Mouse (Mus musculus) spleen, adult 2 months (tissue): ENCODE results near the gene Gabpb1. TPM values are rescaled to one million over a fixed set of nuclear protein-coding genes. Genes with fewer than 3 reads are reported as not detected.
A peak's percentile ranks its signal among the peaks of the same experiment; 100 is the strongest.

Source experiments
- DNase-seq, 2 experiments: peaks; one replicate each; pipeline versions ENCODE4 v3.0.0 to v3.0.0-alpha.2; 2012 to 2021; ENCODE audit warnings: low spot score in 2 of 2, low read depth in 1 of 2
- H3K27ac ChIP-seq: fragments of 200-500 bp; 2 replicates; pipeline ENCODE4 v1.5.1; 2012; ENCODE audit warnings: low read length, inconsistent platforms; ENCODE audit not compliant: insufficient read depth
- H3K27me3 ChIP-seq: fragments of 200-500 bp; 2 replicates; pipeline ENCODE4 v1.6.1; 2012; ENCODE audit warnings: mild to moderate bottlenecking, moderate library complexity, low read length, inconsistent platforms; ENCODE audit not compliant: control insufficient read depth, insufficient read depth
- H3K36me3 ChIP-seq: fragments of 200-500 bp; 2 replicates; pipeline ENCODE4 v1.6.1; 2012; ENCODE audit warnings: mild to moderate bottlenecking, low read length, inconsistent platforms; ENCODE audit not compliant: control insufficient read depth, insufficient read depth
- H3K4me1 ChIP-seq: fragments of 200-500 bp; 2 replicates; pipeline ENCODE4 v1.6.1; 2011; ENCODE audit warnings: inconsistent platforms; ENCODE audit not compliant: control insufficient read depth, insufficient read depth, insufficient read length
- H3K4me3 ChIP-seq: fragments of 200-500 bp; 2 replicates; pipeline ENCODE4 v1.5.1; 2011; ENCODE audit warnings: mild to moderate bottlenecking, inconsistent platforms; ENCODE audit not compliant: insufficient read depth, insufficient read length; ENCODE audit errors: extremely low read depth
- CTCF ChIP-seq: fragments of 200-500 bp; IDR thresholded peaks from 2 replicates; pipeline ENCODE4 v1.5.1; 2011; ENCODE audit warnings: mild to moderate bottlenecking, inconsistent platforms; ENCODE audit not compliant: insufficient read depth, insufficient read length, insufficient replicate concordance; ENCODE audit errors: extremely low read depth
- POLR2A ChIP-seq: fragments of 200-500 bp; IDR thresholded peaks from 2 replicates; pipeline ENCODE4 v1.6.1; 2011; ENCODE audit warnings: low read depth, low read length, inconsistent platforms
- WGBS: fragments of 180-500 bp; shearing (Covaris S2); methylation state at CpG from one replicate; pipeline ENCODE4 v1.1.7; 2018; 5-methylcytosine and 5-hydroxymethylcytosine counted together
- polyA plus RNA-seq: library from polyadenylated mRNA; depleted of rRNA; stranded (reverse); fragments of >200 nt; gene quantifications from 2 replicates; pipeline ENCODE4 v1.2.3, GENCODE M21; 2012

Gene Gabpb1
- polyA plus RNA-seq, 1 experiment: 7.4 TPM

DNA sequence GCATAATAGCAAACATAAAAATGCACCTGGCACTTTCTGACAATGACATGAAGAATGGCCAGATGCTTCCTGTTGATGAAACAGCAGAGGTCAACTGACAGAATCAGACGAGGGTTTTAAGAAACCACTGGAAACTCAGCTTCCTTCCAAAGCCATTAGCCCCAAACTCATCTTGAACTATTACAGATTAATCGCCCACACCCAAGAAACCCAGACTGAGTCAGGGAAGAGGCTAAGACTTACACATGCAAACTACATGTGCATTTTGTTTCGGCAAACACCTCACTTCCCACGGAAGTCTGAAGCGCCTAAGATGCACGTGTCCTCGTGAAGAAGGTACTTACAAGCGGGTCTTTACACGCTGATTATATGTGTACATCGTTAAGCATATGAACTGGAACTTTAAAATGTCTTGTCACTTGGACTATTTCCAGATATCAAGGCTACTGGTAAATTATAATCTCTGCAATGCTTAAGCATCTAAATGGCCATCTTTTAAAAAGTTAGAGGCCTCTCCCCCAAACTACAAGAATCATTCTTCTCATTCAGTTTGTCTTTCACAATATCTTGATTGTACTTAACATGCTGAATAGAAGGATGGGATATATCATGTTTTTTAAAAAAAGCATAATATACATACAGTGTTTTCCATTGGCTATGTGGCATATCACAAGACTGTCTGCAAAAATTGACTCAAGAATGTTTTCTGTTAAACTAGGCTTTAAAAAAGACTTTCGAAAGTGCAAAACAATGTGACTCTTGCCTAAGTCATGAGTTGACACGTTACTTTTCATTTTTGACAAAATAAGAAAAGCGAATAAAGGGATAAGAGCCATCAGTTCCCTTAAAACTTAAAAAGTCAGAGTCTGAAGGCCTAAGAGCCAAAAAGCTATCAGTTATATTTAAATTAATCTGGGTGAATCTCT is 2.6 kb downstream of the Gabpb1 start:
- DNase-seq: peak; percentile 18 to 33
- H3K4me3 ChIP-seq: peak overlapping the region; percentile 78
- no peaks in the 10 kb centered on the region; the same call in 1 of the 2 replicates for H3K36me3 ChIP-seq
- H3K27me3 ChIP-seq: no peaks in the 10 kb centered on the region
- peaks cover 2% of the 10 kb centered on the region; the same call in 1 of the 2 replicates for H3K4me1 ChIP-seq
- TF ChIP-seq POLR2A (no peak), CTCF (no peak)
- 6% methylated on average over 13 of the region's 13 CpGs for WGBS
- H3K27ac ChIP-seq: peak overlapping the region; percentile 100; the same call in 1 of the 2 replicates

DNA sequence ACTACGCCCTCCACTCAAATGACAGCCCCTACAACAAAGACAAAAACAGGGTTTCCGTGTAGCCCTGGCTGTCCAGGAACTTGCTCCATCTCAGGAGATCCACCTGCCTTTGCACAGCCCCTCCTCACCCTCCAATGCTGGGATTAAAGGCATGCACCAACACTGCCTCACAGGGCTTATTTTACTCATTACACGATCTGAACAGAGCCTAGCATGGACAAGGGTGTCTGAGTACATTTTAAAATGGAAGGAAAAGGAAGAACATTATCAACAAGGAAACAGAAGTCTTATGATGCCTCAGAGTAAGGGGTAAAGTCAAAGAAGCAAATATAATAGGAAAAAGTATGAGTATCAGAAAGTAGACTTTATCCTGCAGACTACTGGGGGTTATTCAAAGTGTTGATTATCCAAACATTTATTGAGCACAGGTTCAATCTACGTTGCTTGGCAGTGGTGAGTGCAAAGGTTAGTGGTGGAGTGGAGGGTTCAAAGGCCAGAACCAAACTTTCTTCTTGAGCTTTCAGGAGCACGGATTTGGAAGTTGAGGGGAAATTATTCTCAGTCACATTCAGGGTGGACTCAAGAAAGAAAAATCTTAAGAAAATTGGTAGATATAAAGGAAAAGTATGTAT is 7.4 kb downstream of the Gabpb1 start:
- 89% methylated on average over 5 of the region's 5 CpGs for WGBS
- Histone ChIP-seq H3K4me1 (no peaks in the 10 kb centered on the region; the same call in 1 of the 2 replicates), H3K27ac (no peak overlapping the region), H3K4me3 (no peak overlapping the region), H3K36me3 (no peaks in the 10 kb centered on the region; the same call in 1 of the 2 replicates), H3K27me3 (no peaks in the 10 kb centered on the region)
- no peak for DNase-seq
- TF ChIP-seq CTCF (no peak), POLR2A (no peak)

DNA sequence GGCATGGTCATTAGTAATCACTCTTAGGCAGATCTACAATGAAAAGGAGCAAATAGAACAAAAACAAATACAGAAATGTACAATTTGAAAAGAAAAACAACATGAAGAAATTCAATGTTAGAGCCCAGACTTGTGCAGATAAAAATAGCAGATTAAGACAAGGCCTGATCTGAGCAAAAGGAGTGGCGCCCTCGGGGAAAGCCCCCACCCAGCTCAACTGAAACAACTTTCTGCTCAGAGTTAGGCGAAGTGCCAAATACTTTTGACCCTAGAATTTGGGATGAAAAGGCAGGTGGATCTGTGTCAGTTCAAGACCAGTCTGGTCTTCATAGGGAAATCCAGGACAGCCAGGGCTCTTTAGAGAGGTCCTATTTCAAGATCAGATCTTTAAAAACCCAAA is 10.2 kb downstream of the Gabpb1 start:
- Histone ChIP-seq H3K4me1 (no peaks in the 10 kb centered on the region), H3K27me3 (no peaks in the 10 kb centered on the region), H3K4me3 (no peak overlapping the region), H3K36me3 (no peaks in the 10 kb centered on the region; the same call in 1 of the 2 replicates), H3K27ac (no peak overlapping the region)
- no peak for DNase-seq
- no peak for TF ChIP-seq CTCF
- TF ChIP-seq POLR2A: no peak
- WGBS: 37% methylated on average over 3 of the region's 3 CpGs

DNA sequence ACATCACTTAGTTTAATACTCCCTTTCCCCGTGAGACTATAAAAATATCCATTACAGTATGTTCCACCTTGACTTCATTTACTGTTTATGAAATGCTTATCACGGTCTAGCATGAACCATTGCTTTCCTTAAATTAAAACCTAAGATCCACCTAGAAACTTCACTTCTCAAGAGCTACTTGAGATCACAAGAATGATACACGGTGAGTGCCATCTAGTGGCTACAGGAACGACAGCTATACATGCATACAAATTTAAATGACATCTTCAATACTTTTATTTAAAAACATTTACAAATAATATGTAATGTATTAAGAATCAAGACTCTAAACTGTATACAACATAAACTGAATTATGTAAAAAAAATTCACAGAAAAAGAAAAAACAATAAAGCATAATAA is 12.7 kb downstream of the Gabpb1 start:
- DNase-seq: peak; percentile 14 to 52
- Histone ChIP-seq H3K4me3 (no peak overlapping the region), H3K27me3 (no peaks in the 10 kb centered on the region), H3K36me3 (no peaks in the 10 kb centered on the region), H3K4me1 (no peaks in the 10 kb centered on the region), H3K27ac (no peak overlapping the region)
- WGBS: 24% methylated on average over 4 of the region's 4 CpGs
- TF ChIP-seq CTCF: no peak
- TF ChIP-seq POLR2A: no peak

DNA sequence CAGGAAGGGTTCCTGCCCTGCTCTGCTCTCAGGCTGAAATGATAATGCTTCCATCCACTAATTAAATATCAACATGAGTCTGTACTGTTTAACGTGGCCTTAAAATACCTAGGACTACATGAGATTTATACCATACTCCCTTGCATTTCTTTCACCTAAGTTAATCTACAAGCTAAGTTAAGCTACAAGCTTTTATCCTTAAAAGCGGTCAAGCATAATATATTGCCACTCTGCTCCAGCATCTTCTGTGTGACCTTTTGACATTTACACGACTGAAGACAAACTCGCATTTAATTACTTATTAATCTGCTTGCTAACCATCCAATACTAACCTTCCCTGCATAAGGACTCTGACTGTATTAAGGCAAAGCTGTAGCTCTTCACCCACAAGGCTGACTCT is 23.2 kb downstream of the Gabpb1 start:
- Histone ChIP-seq H3K27me3 (no peaks in the 10 kb centered on the region), H3K4me1 (no peaks in the 10 kb centered on the region), H3K27ac (no peak overlapping the region), H3K36me3 (peaks cover 27% of the 10 kb centered on the region), H3K4me3 (no peak overlapping the region)
- TF ChIP-seq CTCF (no peak), POLR2A (no peak)
- DNase-seq: no peak
- 93% methylated on average over 4 of the region's 4 CpGs for WGBS

DNA sequence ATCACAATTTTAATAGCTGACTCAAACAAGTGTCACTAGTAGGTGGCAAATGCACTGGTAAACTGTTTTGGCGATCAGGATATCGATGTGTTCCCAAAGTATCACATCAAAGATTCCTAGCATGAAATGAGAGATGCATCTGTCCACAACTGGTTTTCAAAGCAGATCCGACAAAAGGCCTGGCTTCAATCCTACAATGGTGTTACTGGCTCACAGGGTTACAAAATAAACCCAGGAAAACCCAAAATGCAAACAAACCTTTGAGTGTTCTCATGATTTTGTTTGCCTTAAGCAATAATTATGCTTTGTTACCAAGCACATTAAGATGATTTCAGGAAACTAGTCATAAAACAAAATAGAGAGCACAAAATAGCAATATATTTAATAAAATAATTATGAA is 28.4 kb downstream of the Gabpb1 start:
- Histone ChIP-seq H3K27me3 (no peaks in the 10 kb centered on the region), H3K4me1 (no peaks in the 10 kb centered on the region), H3K36me3 (peaks cover 21% of the 10 kb centered on the region), H3K4me3 (no peak overlapping the region), H3K27ac (no peak overlapping the region)
- TF ChIP-seq POLR2A (no peak), CTCF (no peak)
- 98% methylated on average over 3 of the region's 3 CpGs for WGBS
- no peak for DNase-seq
